Mouse (Mus musculus) layer of hippocampus, adult 11-12 months (tissue): Measurements from ENCODE around the gene Vmn1r179.
"Not testable (repeated sequence)": the region's sequence is repeated elsewhere in the genome, so short reads cannot be mapped to it uniquely, and the experiment has no call there.

Experiments
- DNase-seq: peaks from one replicate; pipeline ENCODE4 v3.0.0; 2022; ENCODE audit warnings: low spot score

The Vmn1r179 gene

GRCm38 (mm10) chr7:23926678-23927077 is at the start of gene Vmn1r179:
Gene Vmn1r179 (plus strand): TSS chr7:23926978.
- DNase-seq, result no peak

DNA sequence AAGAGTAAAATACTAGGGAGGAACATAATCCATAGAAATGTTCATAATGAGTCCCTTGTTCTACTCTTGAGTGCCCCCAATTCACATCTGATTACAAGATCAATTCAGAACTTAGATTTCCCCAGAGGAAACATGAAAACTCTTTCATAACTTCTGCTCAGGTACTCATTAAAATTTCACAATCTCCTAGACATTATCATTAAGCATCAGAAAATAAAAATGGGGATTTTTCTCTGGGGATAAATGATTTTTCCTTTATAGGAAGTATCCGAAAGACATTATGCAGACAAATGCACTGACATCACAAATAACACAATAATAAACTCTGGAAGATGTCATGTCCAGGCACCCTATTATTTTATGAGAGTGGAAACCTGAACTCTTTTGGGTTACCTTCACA is 35.1 kb upstream of the Vmn1r179 start, which contains the start of gene Vmn1r178:
Gene Vmn1r178 (plus strand): TSS at position 301 of the 400 bp plus-strand sequence.
- no peak for DNase-seq

DNA sequence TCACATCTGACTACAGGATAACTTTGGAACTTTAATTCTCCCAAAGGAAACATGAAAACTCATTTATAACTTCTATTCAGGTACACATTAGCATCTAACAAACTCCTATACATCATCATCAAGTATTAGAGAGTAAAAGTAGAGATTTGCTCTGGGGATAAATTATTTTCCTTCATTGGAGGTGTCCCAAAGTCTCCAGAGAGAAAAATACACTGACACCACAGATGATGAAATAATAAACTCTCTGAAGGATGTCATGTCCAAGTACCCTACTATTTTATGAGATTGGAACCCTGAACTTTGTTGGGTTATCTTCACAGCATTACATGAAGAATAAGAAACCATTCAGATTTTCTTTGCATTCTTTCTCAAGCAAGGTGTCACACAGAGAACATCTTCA is 23.6 kb downstream of the Vmn1r179 start, which contains the start of gene Vmn1r180:
Gene Vmn1r180 (plus strand): TSS at position 301 of the 400 bp plus-strand sequence.
- no peak for DNase-seq

GRCm38 (mm10) chr7:23968044-23968443 is 41.3 kb downstream of the Vmn1r179 start:
- DNase-seq, result peak; percentile 13

- DNase-seq, result not testable (repeated sequence)
These were observed 47.5 kb downstream of the Vmn1r179 start, which contains the start of gene Vmn1r181 for GRCm38 (mm10) chr7:23974315-23974714. Gene Vmn1r181 (plus strand): TSS chr7:23974615.
